Mouse (Mus musculus) adrenal gland, postnatal 14 days (tissue): Measurements from ENCODE around the gene Ankzf1. TPM values are rescaled to one million over a fixed set of nuclear protein-coding genes. Genes with fewer than 3 reads are reported as not detected.
"Not testable (repeated sequence)": the region's sequence is repeated elsewhere in the genome, so short reads cannot be mapped to it uniquely, and the experiment has no call there.

Experiments used
- DNase-seq: peaks from one replicate; pipeline ENCODE4 v3.0.0; 2021; ENCODE audit warnings: mixed read lengths
- microRNA-seq, 2 experiments: library from miRNA; unstranded; fragments of <30 nt; microRNA quantifications; one replicate each; pipeline ENCODE4 v1.2.0; 2021
- total RNA-seq: library from RNA; stranded (reverse); gene quantifications from 2 replicates; pipeline ENCODE4 v1.2.3, GENCODE M21; 2021

Ankzf1 gene
- total RNA-seq, 1 experiment from 2014 or later = 14.4 TPM

DNA sequence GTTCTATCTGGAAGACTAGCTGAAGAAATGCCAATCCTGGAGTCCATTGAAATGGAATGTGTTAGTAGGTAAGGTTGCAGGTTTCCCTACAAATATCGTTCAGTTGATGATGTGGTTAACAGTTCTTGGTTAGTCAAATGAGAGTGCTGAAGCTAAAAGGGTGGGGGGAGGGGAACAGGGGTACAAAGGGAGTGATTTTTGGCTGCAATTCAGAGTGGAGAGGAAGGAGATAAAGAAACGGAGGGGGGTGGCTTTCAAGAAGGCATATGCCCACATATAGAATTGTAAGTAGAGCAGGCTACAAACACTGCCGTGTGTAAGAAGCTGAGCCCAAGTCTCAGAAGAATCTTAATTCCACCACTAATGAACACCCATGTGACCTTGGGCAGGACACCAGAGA is 33.5 kb downstream of the Ankzf1 start:
- DNase-seq = no peak

DNA sequence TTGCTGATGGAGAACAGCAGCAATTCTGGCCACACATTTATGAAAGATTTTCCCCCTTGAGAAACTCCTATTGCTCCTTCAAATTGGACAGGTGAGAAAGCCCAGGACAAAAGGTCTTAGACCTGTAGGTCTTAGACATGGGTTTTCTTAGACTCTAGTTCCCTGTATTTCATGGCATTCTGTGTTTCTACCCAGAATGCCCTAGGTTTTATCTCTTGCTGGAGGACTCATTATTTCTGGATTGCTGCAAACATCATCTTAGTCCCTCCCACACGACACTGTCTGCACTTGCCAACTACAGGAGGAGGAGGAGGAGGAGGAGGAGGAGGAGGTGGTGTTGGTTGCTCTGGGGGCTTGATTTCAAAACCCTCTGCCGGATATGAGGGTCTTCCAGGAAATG is 34.2 kb downstream of the Ankzf1 start:
- DNase-seq = no peak

DNA sequence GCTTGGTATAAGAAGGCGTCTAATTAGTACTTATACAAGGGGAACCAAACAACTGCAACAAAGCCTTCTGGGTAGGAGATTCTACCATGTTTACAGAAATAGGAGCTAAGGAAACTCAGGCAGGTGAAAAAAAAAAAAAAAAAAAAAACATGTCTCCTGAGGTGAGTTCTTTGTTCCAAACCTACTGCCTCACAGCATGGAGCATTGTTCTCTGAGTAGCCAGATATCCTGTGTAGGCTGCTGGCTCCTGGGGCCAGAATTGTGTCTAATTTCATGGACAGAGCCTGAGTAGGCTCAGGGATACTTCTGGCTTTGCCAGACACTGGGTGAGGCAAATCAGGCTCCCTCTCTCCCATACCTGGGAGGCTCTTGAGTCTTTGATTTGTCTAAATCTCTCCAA is 35.7 kb downstream of the Ankzf1 start:
- no peak for DNase-seq

DNA sequence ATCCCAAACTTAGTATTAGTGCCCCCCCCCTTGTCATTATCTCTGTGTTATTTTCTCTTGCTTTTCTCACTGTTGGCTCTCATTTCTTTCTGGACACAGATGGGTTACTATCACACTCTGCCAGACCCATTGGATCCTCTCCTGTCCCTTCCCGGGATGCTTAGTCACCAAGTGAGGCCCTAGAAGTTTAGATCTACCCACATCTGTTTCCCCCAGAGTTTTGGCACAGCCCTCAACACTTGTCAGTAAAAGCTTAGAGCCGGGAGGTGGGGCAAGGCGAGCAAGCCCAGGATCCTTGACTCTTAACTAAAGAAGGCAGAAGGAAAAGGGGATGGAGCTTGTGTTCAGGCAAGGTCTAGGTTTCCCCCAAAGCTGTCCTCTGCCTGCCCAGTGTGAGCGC is 37.2 kb downstream of the Ankzf1 start:
- DNase-seq = no peak

DNA sequence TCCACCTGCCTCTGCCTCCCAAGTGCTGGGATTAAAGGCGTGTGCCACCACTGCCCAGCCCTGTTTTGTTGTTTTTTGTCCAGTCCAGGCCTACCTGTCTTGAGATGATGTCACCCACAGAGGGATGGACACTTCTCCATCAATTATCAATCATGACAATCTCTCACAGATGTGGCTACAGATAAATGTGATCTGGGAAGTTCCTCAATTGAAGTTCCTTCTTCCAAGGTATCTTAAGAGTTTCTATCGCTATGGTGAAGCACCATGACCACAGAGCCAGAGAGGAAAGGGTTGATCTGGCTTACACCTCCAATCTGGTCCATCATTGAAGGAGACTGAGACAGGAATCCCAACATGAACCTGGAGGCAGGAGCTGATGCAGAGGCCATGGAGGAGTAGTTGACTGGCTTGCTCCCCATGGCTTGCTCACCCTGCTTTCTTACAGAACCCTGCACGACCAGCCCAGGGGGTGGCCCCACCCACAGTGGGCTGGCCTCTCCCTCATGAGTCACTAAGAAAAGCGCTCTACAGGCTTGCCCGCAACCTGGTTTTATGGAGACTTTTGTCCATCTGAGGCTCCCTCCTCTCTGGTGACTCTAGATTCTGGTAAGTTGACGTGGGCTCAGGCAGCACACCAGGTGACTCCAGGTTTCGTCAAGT is 38.5 kb downstream of the Ankzf1 start:
- DNase-seq = no peak

DNA sequence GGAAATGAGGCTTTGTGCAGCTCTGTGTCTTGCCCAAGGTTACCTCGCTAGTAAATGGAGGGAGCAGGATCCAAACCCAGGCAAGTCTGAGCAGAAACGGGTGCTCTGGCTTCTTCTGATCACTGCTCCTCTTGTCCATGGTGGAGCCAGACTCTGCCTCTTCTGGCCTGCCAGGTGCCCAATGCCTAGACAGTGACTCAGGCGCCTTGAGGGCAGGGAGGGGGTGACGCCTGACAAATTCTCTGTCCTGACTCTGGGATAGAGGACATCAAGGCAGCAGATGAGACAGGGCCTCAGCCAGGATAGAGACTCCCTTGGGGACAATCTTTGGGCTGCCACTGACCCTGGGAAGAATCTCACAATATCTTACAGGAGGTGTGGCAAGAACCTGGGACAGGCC is 39.3 kb downstream of the Ankzf1 start:
- no peak for DNase-seq

DNA sequence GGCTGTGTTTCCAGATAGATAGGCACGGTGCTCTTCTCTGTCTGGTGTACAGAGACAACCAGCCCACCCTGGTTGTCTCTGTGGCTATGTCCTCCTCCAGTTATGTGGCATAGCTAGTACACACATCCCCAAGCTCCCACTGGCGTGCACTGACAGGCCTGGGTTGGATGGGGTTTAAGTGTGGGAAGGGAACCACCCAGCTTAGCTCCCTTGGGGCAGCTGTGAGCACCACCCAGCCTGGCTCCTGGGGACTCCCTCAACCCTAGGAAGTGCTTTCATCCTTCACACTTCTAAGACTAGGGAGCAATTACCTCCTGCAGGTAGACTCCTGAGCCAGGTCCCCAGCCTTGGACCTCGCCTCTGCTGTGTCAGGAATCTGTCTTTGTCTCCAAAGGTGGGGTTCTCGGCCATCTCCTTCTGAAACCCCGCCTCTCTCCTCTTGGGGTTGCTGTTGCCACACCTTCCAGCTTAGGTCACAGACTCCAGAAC is 39.8 kb downstream of the Ankzf1 start, which contains the start of gene A630095N17Rik:
Gene A630095N17Rik (minus strand): TSS at position 439 of the 489 bp plus-strand sequence.
- no peak for DNase-seq

DNA sequence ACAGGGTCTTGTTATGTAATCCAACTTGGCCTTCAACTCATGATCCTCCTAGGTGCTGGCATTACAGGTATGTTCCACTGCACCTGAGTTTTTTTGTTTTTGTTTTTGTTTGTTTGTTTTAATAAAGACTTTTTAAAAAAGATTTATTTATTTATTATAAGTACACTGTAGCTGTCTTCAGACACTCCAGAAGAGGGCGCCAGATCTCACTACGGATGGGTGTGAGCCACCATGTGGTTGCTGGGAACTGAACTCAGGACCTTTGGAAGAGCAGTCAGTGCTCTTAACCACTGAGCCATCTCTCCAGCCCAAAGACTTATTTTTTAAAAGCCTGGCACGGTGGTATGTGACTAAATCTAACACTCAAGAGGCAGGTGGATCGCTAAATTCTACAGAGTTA is 40.5 kb downstream of the Ankzf1 start:
- not testable (repeated sequence) for DNase-seq

DNA sequence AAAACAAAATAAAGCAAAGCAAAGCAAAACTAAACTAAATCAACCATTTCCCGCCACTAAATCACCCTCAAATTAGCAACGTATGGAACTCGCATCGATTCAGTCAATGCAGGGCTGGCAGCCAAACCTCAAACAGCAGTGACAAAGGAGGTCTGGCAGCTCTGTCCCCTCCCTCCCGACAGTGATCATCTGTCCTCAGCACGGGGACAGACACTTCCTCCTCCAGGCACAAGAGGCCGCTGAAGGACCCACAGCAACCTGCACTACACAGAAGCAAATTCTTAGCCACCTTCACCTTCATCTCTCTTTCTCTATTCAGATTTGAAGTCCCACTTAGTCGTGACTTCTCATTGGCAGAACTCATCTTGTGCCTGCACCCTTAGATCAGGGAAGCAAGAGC is 42.7 kb downstream of the Ankzf1 start:
- peak; percentile 78 for DNase-seq

DNA sequence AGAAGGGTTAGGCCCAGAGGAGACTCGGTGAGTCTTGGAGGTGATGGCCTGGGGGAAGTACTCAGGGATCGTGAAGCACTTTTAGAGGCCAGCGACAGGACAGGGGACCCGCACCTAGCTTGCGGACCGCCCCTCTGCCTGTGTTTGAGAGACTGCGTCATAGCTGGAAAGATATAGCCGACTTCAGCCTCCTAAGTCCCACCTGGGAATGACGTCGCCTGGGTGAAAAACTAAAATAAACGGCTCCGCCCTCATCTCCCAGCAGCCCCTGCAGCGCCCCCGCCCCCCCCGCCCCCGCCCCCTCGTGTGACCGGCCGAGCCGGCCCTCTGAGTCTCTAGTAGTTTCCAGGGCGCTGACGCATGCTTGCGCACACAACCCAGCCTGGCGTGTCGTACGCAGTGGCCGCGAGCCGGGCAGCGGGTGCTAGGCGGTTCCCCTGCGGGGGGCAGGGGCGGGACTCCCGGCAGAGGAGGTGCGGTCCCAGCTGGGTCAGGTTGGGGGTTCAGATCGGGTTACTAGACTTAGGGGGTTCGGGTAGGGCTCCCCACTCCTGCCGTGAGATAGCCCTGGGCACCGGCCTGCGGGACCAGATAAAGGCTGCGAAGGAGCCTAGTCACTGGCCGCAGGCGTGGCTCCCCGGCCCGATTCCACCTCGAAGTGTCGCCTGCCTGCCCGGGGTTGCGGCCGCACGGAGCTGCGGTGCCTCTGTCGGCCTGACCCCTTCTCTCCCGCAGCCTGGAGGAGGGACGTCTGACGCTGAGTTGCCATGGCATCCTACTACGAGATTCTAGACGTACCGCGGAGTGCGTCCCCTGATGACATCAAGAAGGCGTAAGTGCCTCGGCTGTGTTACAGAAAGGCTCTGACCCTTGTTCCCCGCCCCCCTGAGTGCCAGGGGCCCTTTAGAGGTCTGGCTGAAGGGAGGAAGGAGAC is 44.4 kb downstream of the Ankzf1 start, which contains the start of gene Dnajb2:
Gene Dnajb2 (plus strand): TSS at position 290 of the 934 bp plus-strand sequence.
- DNase-seq = peak; percentile 93

DNA sequence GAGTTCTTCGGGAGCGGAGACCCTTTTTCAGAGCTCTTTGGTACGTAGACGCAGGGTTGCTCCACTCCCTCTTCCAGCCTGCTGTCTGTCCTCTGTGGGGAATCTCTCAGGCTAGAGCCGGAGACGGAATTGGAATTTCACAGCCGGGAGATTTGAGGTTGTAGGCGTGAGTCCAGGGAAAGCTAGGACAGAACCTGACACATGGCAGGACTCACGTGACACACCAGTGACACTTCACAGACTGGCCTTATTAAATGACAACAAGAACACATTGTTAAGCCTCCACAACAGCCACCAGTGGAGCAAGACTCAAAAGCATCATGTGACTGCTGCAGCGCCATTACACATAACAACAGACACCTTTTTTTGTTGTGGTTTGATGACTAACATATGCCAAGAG is 47.6 kb downstream of the Ankzf1 start:
- DNase-seq = no peak

DNA sequence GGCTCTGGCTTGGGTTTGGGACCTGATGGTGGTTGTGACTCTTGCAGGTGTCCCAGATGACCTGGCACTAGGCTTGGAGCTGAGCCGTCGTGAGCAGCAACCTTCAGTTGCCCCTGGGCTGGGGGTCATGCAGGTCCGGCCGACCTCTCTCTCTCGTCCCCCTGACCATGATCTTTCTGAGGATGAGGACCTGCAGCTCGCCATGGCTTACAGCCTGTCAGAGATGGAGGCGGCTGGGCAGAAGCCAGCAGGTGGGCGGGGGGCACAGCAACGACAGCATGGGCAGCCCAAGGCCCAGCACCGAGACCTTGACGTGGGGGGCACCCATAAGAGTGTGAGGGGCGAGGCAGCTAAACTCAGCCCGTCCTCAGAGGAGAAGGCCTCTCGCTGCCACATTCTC is 51.5 kb downstream of the Ankzf1 start:
- no peak for DNase-seq

DNA sequence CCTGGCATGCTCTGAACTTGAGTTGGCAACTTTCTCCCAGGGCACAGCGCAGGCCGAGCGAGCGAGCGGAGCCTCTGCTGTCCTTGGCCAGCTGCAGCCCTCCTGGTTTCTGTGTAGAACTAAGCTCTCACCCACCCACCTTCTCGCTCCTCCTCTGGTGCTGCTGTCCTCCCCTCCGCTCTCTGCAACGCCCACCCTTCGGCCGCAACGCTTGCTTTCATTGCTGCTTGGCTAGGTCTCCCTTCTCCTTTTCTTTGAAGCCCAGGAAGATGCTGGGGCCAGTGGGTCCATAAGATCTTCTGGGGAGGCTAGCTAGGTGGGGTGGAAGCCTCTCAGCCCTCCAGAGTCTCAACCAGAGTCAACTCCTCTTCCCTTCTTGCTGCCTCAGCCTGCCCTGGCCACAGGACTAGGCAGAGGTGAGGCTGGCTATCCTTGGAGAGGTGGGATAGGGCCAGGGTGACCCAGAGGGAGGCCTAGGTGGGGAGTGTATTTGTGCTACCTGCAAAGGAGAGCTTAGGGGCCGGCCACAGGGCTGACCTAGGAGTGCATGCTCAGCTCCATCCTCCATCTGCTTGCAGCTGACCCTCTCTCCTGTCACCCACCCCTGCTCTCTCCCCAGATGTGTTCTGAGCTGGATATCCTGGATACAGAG is 52.4 kb downstream of the Ankzf1 start:
- DNase-seq = no peak

DNA sequence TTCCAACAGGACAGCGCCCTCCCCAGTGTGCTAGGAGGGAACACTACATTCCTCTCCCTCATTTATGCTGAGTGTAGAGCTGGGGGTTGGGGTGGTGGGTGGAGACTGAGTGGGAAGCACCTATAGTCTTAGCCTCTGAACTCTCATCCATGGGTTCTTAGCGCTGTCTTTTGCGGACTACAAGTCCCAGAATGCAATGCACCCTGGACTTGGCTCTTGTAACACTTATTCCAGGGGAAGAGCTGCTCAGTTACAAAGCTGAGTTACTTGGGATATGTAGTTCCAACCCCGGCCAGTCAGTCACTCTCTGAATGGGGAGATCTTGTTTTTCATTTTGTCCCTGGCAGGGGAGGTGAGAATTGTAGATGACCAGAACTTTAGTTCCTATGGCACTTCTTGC is 52.9 kb downstream of the Ankzf1 start:
- peak; percentile 55 for DNase-seq

DNA sequence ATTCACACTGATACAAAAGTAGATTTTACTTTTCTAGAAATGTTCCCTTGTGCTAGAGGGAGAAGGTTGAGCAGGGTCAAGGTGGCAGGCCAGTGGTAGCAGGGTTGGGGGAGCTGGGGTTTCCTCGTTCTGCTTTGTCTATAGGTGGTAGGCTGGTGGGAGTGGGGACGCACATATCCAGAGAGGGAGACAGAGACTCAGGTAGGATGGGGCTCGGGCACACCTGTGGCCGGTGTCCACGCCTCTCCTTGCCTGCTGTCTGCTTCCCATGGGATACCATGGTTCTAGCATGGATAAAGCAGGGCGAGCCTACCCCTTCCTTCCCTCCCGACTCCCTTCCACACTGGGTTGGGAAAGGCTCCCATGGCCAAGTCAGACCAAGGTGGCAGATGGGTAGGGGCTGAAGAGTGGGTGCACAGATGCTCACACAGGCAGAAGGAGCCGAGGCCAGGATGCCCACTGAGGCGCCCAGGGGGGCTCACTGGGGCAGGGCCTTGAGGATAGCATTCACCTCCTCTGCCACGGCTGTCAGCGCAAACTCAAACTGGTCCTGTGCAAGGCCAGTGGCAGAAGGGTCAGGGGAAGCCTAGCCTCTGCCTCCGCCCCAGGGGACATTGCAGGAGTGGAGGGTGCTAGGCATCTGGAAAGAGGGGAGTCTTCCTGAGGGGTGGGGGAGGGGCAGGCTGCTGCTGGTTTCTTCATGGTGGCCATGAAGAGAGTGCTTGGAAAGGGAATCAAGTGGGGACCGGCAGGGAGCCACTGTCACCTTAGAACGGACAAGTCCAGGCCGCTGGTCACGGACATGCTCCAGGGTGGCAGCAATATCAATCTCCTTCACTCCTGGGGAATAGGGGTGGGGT is 55.4 kb downstream of the Ankzf1 start:
- DNase-seq = no peak

DNA sequence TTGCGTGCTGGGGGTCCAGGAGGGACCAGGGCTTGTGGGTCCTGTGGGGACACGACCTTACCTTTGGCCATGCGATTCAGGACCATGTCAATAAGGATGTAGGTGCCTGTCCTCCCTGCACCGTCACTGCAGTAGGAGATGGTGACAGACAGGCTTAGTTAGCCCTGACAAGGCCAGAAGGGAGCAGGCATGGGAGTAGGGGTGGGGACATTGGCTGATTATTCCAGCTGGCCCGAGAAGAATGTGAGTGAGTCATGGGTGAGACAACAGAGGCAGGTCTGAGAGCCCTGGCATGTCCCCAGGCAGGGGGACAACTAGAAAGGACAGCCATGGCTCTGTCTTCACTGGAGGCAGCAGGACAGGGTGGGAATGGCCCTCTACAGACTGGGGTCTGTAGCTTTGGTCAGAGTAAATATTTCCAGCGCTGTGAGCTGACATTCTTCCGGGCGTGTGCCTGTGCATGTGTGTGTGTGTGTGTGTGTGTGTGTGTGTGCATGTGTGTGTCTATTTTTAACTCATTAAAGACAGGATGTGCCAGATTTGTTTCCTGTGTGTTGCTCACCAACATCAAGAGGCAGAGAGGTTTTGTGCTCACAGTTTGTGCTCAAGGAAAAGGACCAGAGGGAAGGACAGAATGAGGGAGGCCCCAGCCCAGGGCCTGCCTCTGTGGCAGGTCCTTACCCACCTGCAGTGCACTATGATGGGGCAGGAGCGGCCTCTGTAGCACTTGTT is 56.3 kb downstream of the Ankzf1 start:
- peak; percentile 88 for DNase-seq

Small RNA genes within 50 kb of the gene (microRNA-seq; reads per million reads assigned to microRNA genes)
- 0 reads per million in 2 experiments for gene Gm27943

Other genes starting within 250 kb of the Ankzf1 start
- 0.22 TPM in 1 of 2 replicates, not detected in the other for gene Ihh, start 240.5 kb upstream of the Ankzf1 start, total RNA-seq
- 4.3 and 5.9 TPM in 2 replicates for gene Nhej1, start 67.0 kb upstream of the Ankzf1 start, total RNA-seq
- 0.71 TPM in 1 of 2 replicates, not detected in the other for gene Slc23a3, start 58.3 kb upstream of the Ankzf1 start, total RNA-seq
- 35.0 and 47.1 TPM in 2 replicates for gene Cnppd1, start 49.4 kb upstream of the Ankzf1 start, total RNA-seq
- gene Retreg2, start 49.4 kb upstream of the Ankzf1 start, total RNA-seq = 74.1 and 78.4 TPM in 2 replicates
- gene Zfand2b, start 23.5 kb upstream of the Ankzf1 start, total RNA-seq = 26.3 and 33.5 TPM in 2 replicates
- gene Abcb6, start 11.8 kb upstream of the Ankzf1 start, total RNA-seq = 37.0 and 44.5 TPM in 2 replicates
- gene Atg9a, start within 50 bp of the Ankzf1 start, total RNA-seq = 36.0 and 36.4 TPM in 2 replicates
- 18.0 and 24.7 TPM in 2 replicates for gene Glb1l, start 18.7 kb downstream of the Ankzf1 start, total RNA-seq
- gene Stk16, start 18.7 kb downstream of the Ankzf1 start, total RNA-seq = 95.6 and 104 TPM in 2 replicates
- gene Tuba4a, start 27.7 kb downstream of the Ankzf1 start, total RNA-seq = 42.9 and 53.1 TPM in 2 replicates
- not detected in 2 replicates for gene A630095N17Rik, start 40.0 kb downstream of the Ankzf1 start, total RNA-seq
- gene Dnajb2, start 44.3 kb downstream of the Ankzf1 start, total RNA-seq = 49.3 and 66.8 TPM in 2 replicates
- 46.5 and 57.2 TPM in 2 replicates for gene Ptprn, start 72.4 kb downstream of the Ankzf1 start, total RNA-seq
- 119 and 126 TPM in 2 replicates for gene Resp18, start 86.3 kb downstream of the Ankzf1 start, total RNA-seq
- gene Dnpep, start 125.8 kb downstream of the Ankzf1 start, total RNA-seq = 92.5 and 101 TPM in 2 replicates
- 19.8 and 26.9 TPM in 2 replicates for gene Des, start 168.2 kb downstream of the Ankzf1 start, total RNA-seq
- 11.0 and 18.3 TPM in 2 replicates for gene Speg, start 183.1 kb downstream of the Ankzf1 start, total RNA-seq
- gene Gmppa, start 243.8 kb downstream of the Ankzf1 start, total RNA-seq = 58.8 and 74.2 TPM in 2 replicates